Mouse (Mus musculus) liver, postnatal 0 days (tissue): ENCODE data around the gene Epha1. TPM values are rescaled to one million over a fixed set of nuclear protein-coding genes. Genes with fewer than 3 reads are reported as not detected.
A peak's percentile ranks its signal among the peaks of the same experiment; 100 is the strongest.

Source experiments
- ATAC-seq: fragments of 200-750 bp; cut with Nextera tagmentation; 2 replicates; pipeline ENCODE4 v1.8.0; 2017; ENCODE audit warnings: mild to moderate bottlenecking, moderate library complexity
- DNase-seq: peaks from one replicate; pipeline ENCODE4 v3.0.0-alpha.2; 2016
- H3K27ac ChIP-seq: fragments of 300-500 bp; sonication (generic); 2 replicates; pipeline ENCODE4 v1.5.1; 2014; ENCODE audit warnings: antibody characterized with exemption, moderate library complexity, mild to moderate bottlenecking, low read depth
- H3K27me3 ChIP-seq: fragments of 300-500 bp; sonication (generic); 2 replicates; pipeline ENCODE4 v1.6.1; 2014; ENCODE audit warnings: low read length, control low read depth, mixed read lengths; ENCODE audit not compliant: insufficient read depth
- H3K36me3 ChIP-seq: fragments of 300-500 bp; sonication (generic); replicated peaks from 2 replicates; pipeline ENCODE4 v1.6.1; 2014; ENCODE audit warnings: mild to moderate bottlenecking, control low read depth, low read length, moderate library complexity, mixed read lengths; ENCODE audit not compliant: insufficient read depth
- H3K4me1 ChIP-seq: fragments of 300-500 bp; sonication (generic); 2 replicates; pipeline ENCODE4 v1.6.1; 2014; ENCODE audit warnings: antibody characterized with exemption, mild to moderate bottlenecking, control low read depth; ENCODE audit not compliant: insufficient read depth
- H3K4me2 ChIP-seq: fragments of 300-500 bp; sonication (generic); 2 replicates; pipeline ENCODE4 v1.6.1; 2014; ENCODE audit warnings: low read depth, mild to moderate bottlenecking, low read length, moderate library complexity, mixed read lengths
- H3K4me3 ChIP-seq: fragments of 300-500 bp; sonication (generic); 2 replicates; pipeline ENCODE4 v1.5.1; 2014; ENCODE audit warnings: low read depth, low read length
- H3K9ac ChIP-seq: fragments of 300-500 bp; sonication (generic); replicated peaks from 2 replicates; pipeline ENCODE4 v1.6.1; 2014; ENCODE audit warnings: mild to moderate bottlenecking, moderate library complexity
- H3K9me3 ChIP-seq: fragments of 300-500 bp; sonication (generic); 2 replicates; pipeline ENCODE4 v1.6.1; 2016; ENCODE audit warnings: mild to moderate bottlenecking, control low read depth, low read length, mixed read lengths
- CTCF ChIP-seq: sonication (generic); IDR thresholded peaks from 2 replicates; pipeline ENCODE4 v1.5.1; 2016; ENCODE audit warnings: antibody characterized with exemption, low read depth
- EP300 ChIP-seq: IDR thresholded peaks from 2 replicates; pipeline ENCODE4 v1.6.1; 2016; ENCODE audit warnings: antibody characterized with exemption, low read depth, mild to moderate bottlenecking
- WGBS: fragments of 180-500 bp; shearing (Covaris S2); extraction: QIAGEN DNeasy Blood & Tissue Kit; methylation state at CpG from one replicate; pipeline ENCODE4 v1.1.7; 2014; ENCODE audit not compliant: insufficient replicate concordance; 5-methylcytosine and 5-hydroxymethylcytosine counted together
- polyA plus RNA-seq: library from polyadenylated mRNA; unstranded; fragments of >200 nt; fragmentation: Nextera tagmentation; extraction: Ambion mirVana; gene quantifications from 2 replicates; pipeline ENCODE4 v1.2.1, GENCODE M21; 2015

Epha1 gene
- polyA plus RNA-seq, 1 experiment from 2014 or later, result 18.7 TPM

DNA sequence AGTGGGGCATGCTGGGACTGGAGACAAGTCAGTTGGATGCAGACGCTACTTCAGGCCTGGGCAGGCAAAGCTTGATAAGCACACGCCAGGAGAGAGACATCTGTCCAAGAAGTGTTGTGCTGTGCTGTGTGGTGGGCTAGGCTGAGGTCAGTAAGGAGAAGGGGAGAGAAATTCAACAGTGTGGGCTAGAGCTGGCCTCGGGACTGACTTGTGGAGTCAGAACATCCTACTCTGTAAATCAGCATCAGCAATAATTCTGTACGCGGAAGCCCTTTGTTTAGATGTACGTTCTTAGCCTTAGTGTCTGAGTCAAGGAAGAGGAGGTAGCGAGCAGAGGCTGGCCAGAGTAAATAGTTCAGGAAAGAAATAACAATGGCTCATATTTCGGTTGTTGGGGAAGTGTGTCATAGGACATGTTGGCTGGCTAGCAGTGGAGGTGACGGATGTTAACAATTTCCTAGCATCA is 8.9 kb upstream of the Epha1 start:
- H3K4me1 ChIP-seq, result no peaks in the 10 kb centered on the region
- H3K4me3 ChIP-seq, result no peak overlapping the region
- H3K36me3 ChIP-seq, result no peaks in the 10 kb centered on the region
- 53% methylated on average over 9 of the region's 9 CpGs for WGBS
- H3K27ac ChIP-seq, result peak overlapping the region; percentile 34; the same call in 1 of the 2 replicates
- H3K4me2 ChIP-seq, result no peak overlapping the region
- ATAC-seq (peak; percentile 74), DNase-seq (no peak)
- H3K27me3 ChIP-seq, result no peaks in the 10 kb centered on the region
- no peak overlapping the region for H3K9ac ChIP-seq
- no peaks in the 10 kb centered on the region for H3K9me3 ChIP-seq
- TF ChIP-seq CTCF (no peak), EP300 (no peak)

- Histone ChIP-seq H3K9ac (no peak overlapping the region), H3K27me3 (no peaks in the 10 kb centered on the region), H3K4me1 (no peaks in the 10 kb centered on the region; the same call in 1 of the 2 replicates), H3K4me2 (no peak overlapping the region), H3K36me3 (no peaks in the 10 kb centered on the region), H3K4me3 (no peak overlapping the region), H3K9me3 (no peaks in the 10 kb centered on the region), H3K27ac (no peak overlapping the region)
- DNase-seq (no peak), ATAC-seq (no peak)
- WGBS, result 71% methylated on average over 2 of the region's 2 CpGs
- TF ChIP-seq CTCF (no peak), EP300 (no peak)
Observed at GRCm38 (mm10) chr6:42381221-42381620, 8.2 kb upstream of the Epha1 start.

DNA sequence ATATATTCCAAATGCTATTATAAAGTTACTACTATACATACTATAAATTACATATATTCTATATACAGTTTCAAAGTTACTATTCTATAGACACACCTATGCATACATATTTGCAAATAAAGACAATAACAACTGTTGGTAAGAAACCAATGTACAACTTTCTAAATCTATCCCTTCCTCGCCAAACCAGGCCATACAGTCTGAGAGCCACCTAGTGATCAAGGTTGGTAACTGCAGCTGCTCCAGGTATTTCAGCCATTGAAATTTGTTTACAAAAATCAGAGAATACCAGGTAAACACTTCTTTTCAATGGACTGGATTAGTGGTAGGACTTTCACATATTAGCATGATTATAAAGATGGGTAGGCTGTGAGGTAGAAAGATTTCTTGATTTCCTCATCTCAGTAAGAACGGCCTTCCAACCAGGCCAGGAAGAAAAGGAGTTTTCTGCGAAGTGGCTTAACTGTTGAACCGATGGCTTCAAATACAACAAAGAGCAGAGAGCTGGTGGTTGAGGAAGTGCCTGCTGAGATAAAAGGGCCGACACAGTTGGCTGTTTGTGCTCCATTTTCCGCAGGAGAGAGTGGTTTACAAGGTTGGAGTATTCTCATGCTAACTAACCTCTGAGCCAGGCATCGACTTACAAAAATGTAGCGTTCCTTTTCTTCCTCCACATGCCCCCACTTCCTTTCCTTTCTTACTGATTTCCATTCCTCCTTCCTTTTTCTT is 7.5 kb upstream of the Epha1 start:
- no peak for ATAC-seq

DNA sequence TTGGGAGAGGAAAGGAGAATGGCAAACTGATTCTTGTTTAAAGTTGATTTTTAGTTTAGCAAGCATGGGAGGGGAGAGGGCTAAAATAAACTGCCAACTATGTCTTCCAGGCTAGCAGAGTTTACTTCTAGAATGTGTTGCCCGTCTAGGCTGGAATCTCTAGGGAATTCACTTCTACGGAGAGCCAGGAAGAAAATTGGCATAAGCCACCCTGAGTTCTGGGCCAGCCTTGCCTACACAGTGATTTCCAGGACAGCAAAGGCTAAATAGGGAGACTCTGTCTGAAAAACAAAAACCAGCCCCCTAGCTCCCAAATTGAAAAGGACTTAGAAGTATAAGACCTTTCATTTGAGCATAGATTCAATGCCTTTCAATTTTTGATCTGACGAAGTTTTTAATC is 6.5 kb upstream of the Epha1 start:
- WGBS, result 59% methylated on average over 3 of the region's 3 CpGs
- Histone ChIP-seq H3K4me2 (no peak overlapping the region), H3K36me3 (no peaks in the 10 kb centered on the region), H3K9ac (no peak overlapping the region), H3K27ac (no peak overlapping the region), H3K4me3 (no peak overlapping the region), H3K27me3 (no peaks in the 10 kb centered on the region), H3K4me1 (peaks cover 4% of the 10 kb centered on the region; the same call in 1 of the 2 replicates), H3K9me3 (no peaks in the 10 kb centered on the region)
- DNase-seq, result no peak
- ATAC-seq, result no peak
- no peak for TF ChIP-seq CTCF
- no peak for TF ChIP-seq EP300

More for the DNA sequence above, 7.5 kb upstream of the Epha1 start:
- no peak overlapping the region for H3K27ac ChIP-seq
- H3K4me1 ChIP-seq, result no peaks in the 10 kb centered on the region; the same call in 1 of the 2 replicates
- H3K36me3 ChIP-seq, result no peaks in the 10 kb centered on the region
- peak; percentile 39 for DNase-seq
- H3K9ac ChIP-seq, result no peak overlapping the region
- H3K9me3 ChIP-seq, result no peaks in the 10 kb centered on the region
- H3K27me3 ChIP-seq, result no peaks in the 10 kb centered on the region
- 32% methylated on average over 8 of the region's 8 CpGs for WGBS
- TF ChIP-seq CTCF (peak; percentile 85), EP300 (no peak)
- H3K4me3 ChIP-seq, result no peak overlapping the region
- no peak overlapping the region for H3K4me2 ChIP-seq

GRCm38 (mm10) chr6:42377280-42377679 is 4.2 kb upstream of the Epha1 start:
- ATAC-seq (no peak), DNase-seq (no peak)
- no peak overlapping the region for H3K4me2 ChIP-seq
- H3K27ac ChIP-seq, result no peak overlapping the region
- no peaks in the 10 kb centered on the region for H3K27me3 ChIP-seq
- no peak overlapping the region for H3K9ac ChIP-seq
- no peaks in the 10 kb centered on the region for H3K36me3 ChIP-seq
- H3K9me3 ChIP-seq, result no peaks in the 10 kb centered on the region
- no peak for TF ChIP-seq EP300
- TF ChIP-seq CTCF, result no peak
- peaks cover 16% of the 10 kb centered on the region for H3K4me1 ChIP-seq
- WGBS, result 74% methylated on average over 5 of the region's 5 CpGs
- no peak overlapping the region for H3K4me3 ChIP-seq

GRCm38 (mm10) chr6:42376504-42377019 is 3.5 kb upstream of the Epha1 start:
- Histone ChIP-seq H3K27ac (no peak overlapping the region), H3K4me3 (no peak overlapping the region), H3K4me2 (no peak overlapping the region), H3K4me1 (peaks cover 18% of the 10 kb centered on the region), H3K9ac (0 out of 2 replicates have a peak overlapping the region, but pooled peaks have one; percentile 7), H3K36me3 (no peaks in the 10 kb centered on the region), H3K9me3 (no peaks in the 10 kb centered on the region), H3K27me3 (no peaks in the 10 kb centered on the region)
- WGBS, result 55% methylated on average over 6 of the region's 6 CpGs
- TF ChIP-seq EP300 (no peak), CTCF (no peak)
- ATAC-seq, result no peak
- no peak for DNase-seq
